Mouse (Mus musculus) midbrain, embryonic 11.5 days (tissue): ENCODE results near the gene Jak3. TPM values are rescaled to one million over a fixed set of nuclear protein-coding genes. Genes with fewer than 3 reads are reported as not detected.
"Not testable (repeated sequence)": the region's sequence is repeated elsewhere in the genome, so short reads cannot be mapped to it uniquely, and the experiment has no call there.

Source experiments
- ATAC-seq: fragments of 200-750 bp; cut with Nextera tagmentation; 2 replicates; pipeline ENCODE4 v1.8.0; 2017; ENCODE audit warnings: moderate TSS enrichment, moderate library complexity; ENCODE audit not compliant: low FRiP score
- DNase-seq: peaks from one replicate; pipeline ENCODE4 v3.0.0; 2015; ENCODE audit warnings: low spot score; ENCODE audit errors: missing footprints
- H3K27ac ChIP-seq: fragments of 300-500 bp; sonication (generic); 2 replicates; pipeline ENCODE4 v1.5.1; 2014; ENCODE audit warnings: low read depth, low read length
- H3K27me3 ChIP-seq: fragments of 300-500 bp; sonication (generic); 2 replicates; pipeline ENCODE4 v1.6.1; 2014; ENCODE audit warnings: mild to moderate bottlenecking, low read length, moderate library complexity, mixed read lengths; ENCODE audit not compliant: control insufficient read depth, insufficient read depth
- H3K36me3 ChIP-seq: fragments of 300-500 bp; sonication (generic); 2 replicates; pipeline ENCODE4 v1.6.1; 2014; ENCODE audit warnings: mild to moderate bottlenecking, low read length, moderate library complexity, mixed read lengths; ENCODE audit not compliant: control insufficient read depth, insufficient read depth
- H3K4me1 ChIP-seq: fragments of 300-500 bp; sonication (generic); 2 replicates; pipeline ENCODE4 v1.6.1; 2014; ENCODE audit warnings: low read length; ENCODE audit not compliant: control insufficient read depth, insufficient read depth
- H3K4me2 ChIP-seq: fragments of 300-500 bp; sonication (generic); 2 replicates; pipeline ENCODE4 v1.6.1; 2014; ENCODE audit warnings: mild to moderate bottlenecking, moderate library complexity
- H3K4me3 ChIP-seq: fragments of 300-500 bp; sonication (generic); 2 replicates; pipeline ENCODE4 v1.5.1; 2014; ENCODE audit warnings: low read depth, low read length
- H3K9ac ChIP-seq: fragments of 300-500 bp; sonication (generic); 2 replicates; pipeline ENCODE4 v1.6.1; 2014; ENCODE audit warnings: low read length
- H3K9me3 ChIP-seq: fragments of 300-500 bp; sonication (generic); 2 replicates; pipeline ENCODE4 v1.6.1; 2016; ENCODE audit warnings: low read length; ENCODE audit not compliant: control insufficient read depth
- WGBS: fragments of 180-500 bp; shearing (Covaris S2); extraction: QIAGEN DNeasy Blood & Tissue Kit; methylation state at CpG from one replicate; pipeline ENCODE4 v1.1.7; 2014; 5-methylcytosine and 5-hydroxymethylcytosine counted together
- polyA plus RNA-seq: library from polyadenylated mRNA; unstranded; fragments of >200 nt; fragmentation: Nextera tagmentation; extraction: Ambion mirVana; gene quantifications from 2 replicates; pipeline ENCODE4 v1.2.1, GENCODE M21; 2014

Gene Jak3
- polyA plus RNA-seq, 1 experiment from 2014 or later, result 1.7 TPM

- H3K27me3 ChIP-seq, result peaks cover 81% of the 10 kb centered on the region
- no peak overlapping the region for H3K4me2 ChIP-seq
- H3K9ac ChIP-seq, result no peak overlapping the region
- 0 out of 2 replicates have a peak, but pooled peaks cover 3% of the 10 kb centered on the region for H3K4me1 ChIP-seq
- WGBS, result 5% methylated on average over 30 of the region's 30 CpGs
- no peaks in the 10 kb centered on the region for H3K36me3 ChIP-seq
- ATAC-seq (no peak), DNase-seq (peak; percentile 76)
- H3K9me3 ChIP-seq, result no peaks in the 10 kb centered on the region
- H3K4me3 ChIP-seq, result no peak overlapping the region
- no peak overlapping the region for H3K27ac ChIP-seq
Observed at GRCm38 (mm10) chr8:71692509-71692908, 16.4 kb downstream of the Jak3 start.

GRCm38 (mm10) chr8:71693166-71694041 lies 17.3 kb downstream of the Jak3 start:
- WGBS, result 10% methylated on average over 67 of the region's 68 CpGs
- Histone ChIP-seq H3K27ac (no peak overlapping the region), H3K4me2 (no peak overlapping the region; the same call in 1 of the 2 replicates), H3K4me3 (no peak overlapping the region), H3K36me3 (no peaks in the 10 kb centered on the region), H3K9ac (no peak overlapping the region), H3K9me3 (no peaks in the 10 kb centered on the region), H3K4me1 (0 out of 2 replicates have a peak, but pooled peaks cover 3% of the 10 kb centered on the region), H3K27me3 (peaks cover 72% of the 10 kb centered on the region)
- DNase-seq (peak; percentile 89), ATAC-seq (peak; percentile 54; the same call in 1 of the 2 replicates)

GRCm38 (mm10) chr8:71695456-71695855 lies 19.4 kb downstream of the Jak3 start:
- H3K4me3 ChIP-seq, ATAC-seq, H3K9ac ChIP-seq, H3K27ac ChIP-seq, H3K9me3 ChIP-seq, H3K4me2 ChIP-seq, H3K4me1 ChIP-seq, H3K36me3 ChIP-seq: not testable (repeated sequence)
- peak; percentile 84 for DNase-seq
- 61% methylated on average over 12 of the region's 12 CpGs for WGBS
- H3K27me3 ChIP-seq, result peaks cover 60% of the 10 kb centered on the region

GRCm38 (mm10) chr8:71700493-71701269 lies 24.6 kb downstream of the Jak3 start:
- Histone ChIP-seq H3K4me2 (no peak overlapping the region), H3K9me3 (no peaks in the 10 kb centered on the region), H3K27me3 (peaks cover 35% of the 10 kb centered on the region), H3K4me1 (no peaks in the 10 kb centered on the region), H3K27ac (no peak overlapping the region), H3K36me3 (no peaks in the 10 kb centered on the region), H3K4me3 (no peak overlapping the region), H3K9ac (no peak overlapping the region)
- WGBS, result 10% methylated on average over 29 of the region's 29 CpGs
- DNase-seq (peak; percentile 88), ATAC-seq (no peak)

GRCm38 (mm10) chr8:71701414-71702086 lies 25.5 kb downstream of the Jak3 start, which contains the start of gene B3gnt3:
Gene B3gnt3 (minus strand): TSS chr8:71701789.
- H3K36me3 ChIP-seq, result no peaks in the 10 kb centered on the region
- H3K27ac ChIP-seq, result no peak within 1 kb of the TSS
- no peaks in the 10 kb centered on the region for H3K9me3 ChIP-seq
- ATAC-seq (no peak), DNase-seq (peak; percentile 85)
- H3K4me2 ChIP-seq, result no peak within 1 kb of the TSS
- no peak within 1 kb of the TSS for H3K4me3 ChIP-seq
- peaks cover 35% of the 10 kb centered on the region for H3K27me3 ChIP-seq
- 19% methylated on average over 31 of the region's 34 CpGs for WGBS
- no peaks in the 10 kb centered on the region for H3K4me1 ChIP-seq
- H3K9ac ChIP-seq, result no peak within 1 kb of the TSS

GRCm38 (mm10) chr8:71702087-71702432 lies 26.0 kb downstream of the Jak3 start:
- ATAC-seq, result 0 out of 2 replicates have a peak, but pooled peaks have one; percentile 14
- peaks cover 35% of the 10 kb centered on the region for H3K27me3 ChIP-seq

GRCm38 (mm10) chr8:71702923-71703322 lies 26.8 kb downstream of the Jak3 start:
- peaks cover 35% of the 10 kb centered on the region for H3K27me3 ChIP-seq
- ATAC-seq, result no peak
- 77% methylated on average over 3 of the region's 3 CpGs for WGBS

More at GRCm38 (mm10) chr8:71702087-71702432, 26.0 kb downstream of the Jak3 start:
- no peaks in the 10 kb centered on the region for H3K9me3 ChIP-seq
- H3K4me1 ChIP-seq, result no peaks in the 10 kb centered on the region
- H3K36me3 ChIP-seq, result no peaks in the 10 kb centered on the region
- WGBS, result 38% methylated on average over 4 of the region's 4 CpGs
- no peak overlapping the region for H3K9ac ChIP-seq
- H3K27ac ChIP-seq, result no peak overlapping the region
- H3K4me2 ChIP-seq, result no peak overlapping the region
- no peak overlapping the region for H3K4me3 ChIP-seq
- no peak for DNase-seq

GRCm38 (mm10) chr8:71703400-71703799 lies 27.3 kb downstream of the Jak3 start:
- H3K4me3 ChIP-seq, H3K36me3 ChIP-seq, H3K9ac ChIP-seq, H3K9me3 ChIP-seq, ATAC-seq, H3K4me1 ChIP-seq, H3K27ac ChIP-seq, H3K4me2 ChIP-seq, DNase-seq: not testable (repeated sequence)
- peaks cover 36% of the 10 kb centered on the region for H3K27me3 ChIP-seq

More at GRCm38 (mm10) chr8:71702923-71703322, 26.8 kb downstream of the Jak3 start:
- Histone ChIP-seq H3K4me2 (no peak overlapping the region), H3K9ac (no peak overlapping the region), H3K36me3 (no peaks in the 10 kb centered on the region), H3K4me3 (no peak overlapping the region), H3K4me1 (no peaks in the 10 kb centered on the region), H3K9me3 (no peaks in the 10 kb centered on the region), H3K27ac (no peak overlapping the region)
- no peak for DNase-seq
